Mouse (Mus musculus): ENCODE measurements around the gene Pon1. TPM values are rescaled to one million over a fixed set of nuclear protein-coding genes. Genes with fewer than 3 reads are reported as not detected.

The Pon1 gene
- polyA plus RNA-seq, 1 experiment from 2014 or later, result not detected

- Histone ChIP-seq H3K27me3 (ENCODE audit: insufficient read depth, poor library complexity, severe bottlenecking) (no peaks in the 10 kb centered on the region), H3K36me3 (peaks cover 9% of the 10 kb centered on the region; the same call in 1 of the 2 replicates), H3K27ac (no peak overlapping the region), H3K9me3 (no peaks in the 10 kb centered on the region), H3K4me3 (no peak overlapping the region), H3K4me1 (replicated peaks) (no peaks in the 10 kb centered on the region)
- WGBS, result 79% methylated on average over 4 of the region's 4 CpGs
- no peak for DNase-seq (ENCODE audit: low spot score)
Observed at GRCm38 (mm10) chr6:5151171-5151570, 42.6 kb downstream of the Pon1 start.

DNA sequence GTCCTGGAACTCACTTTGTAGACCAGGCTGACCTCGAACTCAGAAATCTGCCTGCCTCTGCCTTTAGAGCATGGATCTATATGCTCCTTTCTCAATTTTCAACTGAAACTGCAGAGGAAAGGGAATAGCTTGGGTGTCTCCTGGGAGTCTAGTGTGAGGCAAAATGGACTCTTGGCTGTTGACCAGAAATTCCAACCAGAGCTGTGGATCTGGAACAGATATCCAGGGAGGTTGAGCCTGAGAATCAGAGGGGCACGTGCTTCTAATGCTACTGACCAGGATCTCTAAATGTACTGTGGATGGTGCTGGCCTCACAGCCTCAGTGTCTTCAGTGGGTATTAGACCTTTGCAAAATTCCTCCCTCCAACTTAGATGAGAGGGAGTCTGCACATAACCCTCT lies 43.8 kb downstream of the Pon1 start:
- 91% methylated on average over 2 of the region's 2 CpGs for WGBS
- Histone ChIP-seq H3K27ac (no peak overlapping the region), H3K9me3 (no peaks in the 10 kb centered on the region), H3K4me3 (no peak overlapping the region), H3K27me3 (ENCODE audit: insufficient read depth, poor library complexity, severe bottlenecking) (no peaks in the 10 kb centered on the region), H3K36me3 (peaks cover 9% of the 10 kb centered on the region; the same call in 1 of the 2 replicates), H3K4me1 (replicated peaks) (no peaks in the 10 kb centered on the region)
- no peak for DNase-seq (ENCODE audit: low spot score)

GRCm38 (mm10) chr6:5147488-5148142 lies 46.1 kb downstream of the Pon1 start:
- H3K27ac ChIP-seq, result no peak overlapping the region
- 0 out of 2 replicates have a peak, but pooled peaks cover 2% of the 10 kb centered on the region for H3K36me3 ChIP-seq
- H3K4me3 ChIP-seq, result no peak overlapping the region
- WGBS, result 87% methylated on average over 13 of the region's 13 CpGs
- H3K9me3 ChIP-seq, result no peaks in the 10 kb centered on the region
- no peaks in the 10 kb centered on the region for H3K4me1 ChIP-seq (replicated peaks)
- DNase-seq (ENCODE audit: low spot score), result no peak
- no peaks in the 10 kb centered on the region for H3K27me3 ChIP-seq (ENCODE audit: insufficient read depth, poor library complexity, severe bottlenecking)

- DNase-seq (ENCODE audit: low spot score), result no peak
- Histone ChIP-seq H3K4me1 (replicated peaks) (0 out of 2 replicates have a peak, but pooled peaks cover 11% of the 10 kb centered on the region), H3K9me3 (no peaks in the 10 kb centered on the region), H3K4me3 (no peak overlapping the region), H3K27ac (no peak overlapping the region), H3K36me3 (peaks cover 28% of the 10 kb centered on the region), H3K27me3 (ENCODE audit: insufficient read depth, poor library complexity, severe bottlenecking) (no peaks in the 10 kb centered on the region)
- WGBS, result 80% methylated on average over 9 of the region's 9 CpGs
Observed at GRCm38 (mm10) chr6:5139666-5140065, 54.1 kb downstream of the Pon1 start.

GRCm38 (mm10) chr6:5138875-5139631 lies 54.7 kb downstream of the Pon1 start:
- H3K4me1 ChIP-seq (replicated peaks), result 0 out of 2 replicates have a peak, but pooled peaks cover 11% of the 10 kb centered on the region
- H3K36me3 ChIP-seq, result peaks cover 32% of the 10 kb centered on the region
- H3K27ac ChIP-seq, result no peak overlapping the region
- DNase-seq (ENCODE audit: low spot score), result no peak
- WGBS, result 88% methylated on average over 12 of the region's 12 CpGs
- H3K9me3 ChIP-seq, result no peaks in the 10 kb centered on the region
- no peak overlapping the region for H3K4me3 ChIP-seq
- no peaks in the 10 kb centered on the region for H3K27me3 ChIP-seq (ENCODE audit: insufficient read depth, poor library complexity, severe bottlenecking)

DNA sequence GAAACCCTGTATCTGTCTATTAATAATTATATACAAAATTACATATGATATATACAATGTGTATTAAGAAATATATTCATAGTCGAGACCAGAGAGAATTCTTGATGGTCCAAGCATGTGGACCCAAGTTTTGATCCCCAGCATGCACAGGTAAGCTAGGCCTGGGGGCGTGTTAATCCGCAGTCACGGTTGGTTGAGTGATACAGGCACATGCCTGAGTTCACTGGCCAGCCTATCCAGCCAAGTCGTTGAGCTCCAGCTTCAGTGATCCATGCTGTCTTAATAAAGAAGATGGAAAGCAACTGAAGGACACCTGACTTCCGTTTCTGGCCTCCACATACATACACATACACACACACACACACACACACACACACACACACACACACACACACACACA lies 57.7 kb downstream of the Pon1 start:
- 86% methylated on average over 6 of the region's 6 CpGs for WGBS
- DNase-seq (ENCODE audit: low spot score), result no peak
- H3K27ac ChIP-seq, result no peak overlapping the region

GRCm38 (mm10) chr6:5134986-5135385 lies 58.8 kb downstream of the Pon1 start:
- no peak overlapping the region for H3K27ac ChIP-seq
- 0 out of 2 replicates have a peak, but pooled peaks cover 11% of the 10 kb centered on the region for H3K4me1 ChIP-seq (replicated peaks)
- no peak overlapping the region for H3K4me3 ChIP-seq
- peaks cover 27% of the 10 kb centered on the region for H3K36me3 ChIP-seq
- H3K27me3 ChIP-seq (ENCODE audit: insufficient read depth, poor library complexity, severe bottlenecking), result no peaks in the 10 kb centered on the region
- no peak for DNase-seq (ENCODE audit: low spot score)
- WGBS, result 82% methylated on average over 6 of the region's 6 CpGs
- no peaks in the 10 kb centered on the region for H3K9me3 ChIP-seq

More for the DNA sequence above, 57.7 kb downstream of the Pon1 start:
- no peak overlapping the region for H3K4me3 ChIP-seq
- no peaks in the 10 kb centered on the region for H3K27me3 ChIP-seq (ENCODE audit: insufficient read depth, poor library complexity, severe bottlenecking)
- 0 out of 2 replicates have a peak, but pooled peaks cover 11% of the 10 kb centered on the region for H3K4me1 ChIP-seq (replicated peaks)
- H3K9me3 ChIP-seq, result no peaks in the 10 kb centered on the region
- peaks cover 27% of the 10 kb centered on the region for H3K36me3 ChIP-seq

DNA sequence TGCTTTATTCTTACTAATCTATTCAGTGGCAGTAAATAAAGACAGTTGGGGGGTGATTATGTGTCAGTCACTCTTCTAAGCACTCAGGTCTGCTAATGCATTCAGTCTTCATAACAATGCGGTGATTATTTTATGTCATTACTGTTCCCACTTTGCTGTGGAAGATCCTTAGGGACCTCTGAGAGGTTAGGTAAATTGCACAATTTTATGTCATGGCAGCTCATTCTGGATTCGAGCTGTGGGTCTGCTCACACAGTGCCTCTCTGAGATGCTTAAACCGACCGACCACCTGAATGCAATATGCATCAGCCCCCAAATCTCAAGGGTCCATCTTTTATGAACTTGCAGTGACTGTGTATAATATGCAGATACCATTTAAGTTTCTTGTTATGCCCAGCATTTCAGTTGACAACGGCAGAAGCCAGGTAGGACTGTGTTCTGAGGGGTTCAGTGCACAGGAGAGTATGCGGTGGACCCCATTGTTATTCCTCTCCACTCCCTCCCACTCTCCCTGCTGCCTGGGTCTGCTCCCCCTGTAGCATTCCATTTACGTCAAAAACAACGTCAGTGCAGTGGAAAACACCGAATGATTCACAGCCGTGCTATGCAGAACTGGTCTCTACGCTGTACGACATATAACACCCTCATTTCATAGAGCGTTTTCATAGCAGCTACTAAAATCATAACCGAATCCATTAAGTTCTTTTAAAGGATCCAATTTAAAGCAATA lies 64.2 kb downstream of the Pon1 start:
- Histone ChIP-seq H3K27ac (no peak overlapping the region), H3K4me1 (replicated peaks) (no peaks in the 10 kb centered on the region), H3K4me3 (no peak overlapping the region), H3K27me3 (ENCODE audit: insufficient read depth, poor library complexity, severe bottlenecking) (no peaks in the 10 kb centered on the region), H3K36me3 (peaks cover 3% of the 10 kb centered on the region), H3K9me3 (no peaks in the 10 kb centered on the region)
- DNase-seq (ENCODE audit: low spot score), result no peak
- 86% methylated on average over 14 of the region's 14 CpGs for WGBS

DNA sequence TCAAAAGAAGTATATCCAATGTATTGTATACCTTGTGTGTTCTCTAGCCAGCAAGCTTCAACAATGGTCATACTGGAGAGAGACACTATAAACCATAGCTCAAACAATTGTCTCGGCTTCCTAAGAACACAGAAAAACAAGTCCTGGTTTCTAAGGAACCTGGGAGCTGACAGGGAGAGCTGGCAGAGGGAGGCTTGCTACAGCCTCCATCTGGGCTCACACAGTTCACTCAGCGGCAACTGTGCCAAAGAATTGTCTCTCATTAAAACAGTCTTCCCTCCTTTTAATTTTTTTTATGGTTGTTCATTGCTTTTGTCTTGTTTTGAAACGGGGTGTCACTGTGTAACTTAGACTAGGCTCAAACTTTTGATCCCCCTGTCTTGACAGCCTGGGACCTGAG lies 73.5 kb downstream of the Pon1 start:
- no peaks in the 10 kb centered on the region for H3K27me3 ChIP-seq (ENCODE audit: insufficient read depth, poor library complexity, severe bottlenecking)
- no peaks in the 10 kb centered on the region for H3K4me1 ChIP-seq (replicated peaks)
- WGBS, result 56% methylated on average over 3 of the region's 3 CpGs
- no peaks in the 10 kb centered on the region for H3K9me3 ChIP-seq
- no peak for DNase-seq (ENCODE audit: low spot score)
- H3K4me3 ChIP-seq, result no peak overlapping the region
- no peak overlapping the region for H3K27ac ChIP-seq
- peaks cover 25% of the 10 kb centered on the region for H3K36me3 ChIP-seq

- H3K4me1 ChIP-seq (replicated peaks), result no peaks in the 10 kb centered on the region
- no peak for DNase-seq (ENCODE audit: low spot score)
- WGBS, result 80% methylated on average over 15 of the region's 15 CpGs
- H3K27me3 ChIP-seq (ENCODE audit: insufficient read depth, poor library complexity, severe bottlenecking), result no peaks in the 10 kb centered on the region
- peaks cover 32% of the 10 kb centered on the region for H3K36me3 ChIP-seq
- H3K27ac ChIP-seq, result no peak overlapping the region
- H3K9me3 ChIP-seq, result no peaks in the 10 kb centered on the region
- no peak overlapping the region for H3K4me3 ChIP-seq
Observed at GRCm38 (mm10) chr6:5119181-5119910, 74.4 kb downstream of the Pon1 start.
